Mouse (Mus musculus) kidney, postnatal 36 days (tissue): ENCODE measurements around the gene Ctu2.

Experiments
- DNase-seq, 2 experiments: peaks; one replicate each; pipeline ENCODE4 v3.0.0; 2021 to 2022; ENCODE audit warnings: mixed read lengths in 2 of 2

Ctu2 gene

DNA sequence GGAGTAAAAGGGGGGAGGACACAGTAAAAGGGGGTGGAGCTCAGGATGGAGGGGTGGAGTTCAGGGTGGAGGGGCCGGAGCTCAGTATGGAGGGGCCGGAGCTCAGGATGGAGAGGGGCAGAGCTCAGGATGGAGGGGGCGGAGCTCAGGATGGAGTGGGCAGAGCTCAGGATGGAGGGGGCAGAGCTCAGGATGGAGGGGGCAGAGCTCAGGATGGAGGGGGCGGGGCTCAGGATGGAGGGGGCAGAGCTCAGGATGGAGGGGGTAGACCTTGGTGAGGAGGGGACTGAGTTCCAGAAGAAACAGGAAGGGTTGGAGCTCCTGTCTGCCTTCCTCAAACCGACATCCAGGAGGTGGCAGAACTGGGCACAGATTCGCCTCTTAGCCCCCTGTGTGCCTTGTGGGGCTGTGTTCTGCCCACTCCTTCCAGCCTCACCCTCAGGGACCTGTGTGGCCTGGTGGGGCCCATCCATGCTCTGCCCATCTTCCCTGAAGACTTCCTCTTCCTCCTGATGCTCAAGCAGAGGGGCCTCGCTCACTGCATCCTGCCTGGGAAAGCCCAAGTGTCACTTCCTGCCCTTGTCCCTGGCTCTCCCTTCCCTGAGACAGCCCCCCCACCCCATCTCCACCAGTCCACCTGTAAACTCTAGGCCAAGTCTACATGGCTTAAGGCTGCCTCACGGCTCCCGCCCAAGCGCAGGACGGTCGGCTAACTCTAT is 21.2 kb downstream of the Ctu2 start:
- peak; percentile 42 to 69 for DNase-seq

DNA sequence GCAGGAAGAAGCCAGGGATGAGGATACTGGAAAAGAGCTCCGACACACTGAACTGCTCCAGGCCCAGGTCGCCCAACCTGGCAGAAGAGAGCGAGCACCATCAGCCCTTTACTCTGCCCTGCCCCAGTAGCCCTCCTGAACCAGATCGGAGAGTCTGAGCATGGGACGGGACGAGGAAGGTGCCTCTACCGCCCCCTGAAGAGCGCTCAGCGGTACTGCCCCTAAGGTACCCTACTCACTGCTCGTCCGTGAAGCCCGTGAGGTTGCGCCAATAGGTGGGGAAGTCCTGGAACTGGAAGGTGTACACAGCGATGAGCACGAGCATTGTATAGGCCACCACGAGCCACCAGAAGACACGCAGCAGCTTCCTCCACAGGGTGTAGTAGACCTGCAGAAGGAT is 22.0 kb downstream of the Ctu2 start:
- no peak for DNase-seq

DNA sequence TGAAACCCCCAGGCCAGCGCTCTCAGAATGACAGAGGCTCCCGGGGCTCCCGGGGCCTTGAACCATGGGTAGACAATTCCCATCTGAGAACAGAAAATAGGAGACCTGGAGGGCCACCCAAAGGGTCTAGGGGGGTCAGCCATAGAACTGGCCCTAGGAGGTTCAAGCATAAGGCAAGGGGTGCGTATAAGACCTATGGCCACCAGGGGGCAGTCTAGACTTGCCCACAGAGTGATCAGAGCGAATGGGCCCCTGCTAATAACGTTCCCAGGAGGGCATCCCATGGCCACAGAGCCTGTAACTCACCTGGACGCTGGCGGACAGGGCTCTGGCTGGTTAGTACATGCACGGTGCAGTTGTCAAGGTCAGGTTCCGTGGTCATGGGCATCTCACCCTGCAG is 24.9 kb downstream of the Ctu2 start:
- peak; percentile 81 to 90 for DNase-seq

DNA sequence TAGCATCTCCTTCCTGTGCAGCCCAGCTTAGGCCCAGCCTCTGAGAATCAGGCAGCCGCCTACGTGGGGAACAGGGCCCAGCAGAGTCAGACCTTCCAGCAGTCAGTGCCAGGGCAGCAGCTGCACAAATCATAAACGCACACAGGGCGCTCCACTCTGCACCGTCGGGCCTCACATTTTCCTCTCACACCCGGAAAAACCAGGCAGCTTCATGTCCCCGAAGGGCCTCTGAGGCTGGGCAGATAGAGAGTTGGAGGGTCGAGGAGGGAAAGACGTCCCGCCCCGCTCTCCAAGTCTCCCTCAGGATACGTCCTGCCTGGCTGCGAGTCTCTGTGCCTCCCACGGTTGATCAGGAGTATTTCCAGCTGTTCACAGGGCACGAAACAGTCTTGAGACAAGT is 35.6 kb downstream of the Ctu2 start:
- DNase-seq = no peak

DNA sequence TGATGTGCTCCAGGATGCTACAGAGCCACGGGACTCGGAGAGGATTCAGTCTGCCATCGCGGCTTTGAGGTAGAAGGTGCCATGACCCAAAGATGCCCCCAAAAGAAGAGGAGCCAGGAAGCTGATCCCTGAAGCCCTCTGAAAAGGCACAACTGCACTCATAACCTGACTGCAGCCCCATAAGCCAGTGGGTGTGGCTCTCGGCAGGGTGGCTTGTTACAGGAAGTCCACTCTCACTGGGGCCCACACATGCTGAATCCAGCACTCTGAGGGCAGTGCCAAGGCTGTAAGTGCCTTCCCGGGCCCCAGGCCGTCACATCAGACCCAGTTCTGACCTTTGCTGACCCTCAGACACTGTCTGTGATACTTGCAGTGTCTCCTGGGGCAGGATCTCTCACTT is 36.4 kb downstream of the Ctu2 start:
- no peak for DNase-seq

DNA sequence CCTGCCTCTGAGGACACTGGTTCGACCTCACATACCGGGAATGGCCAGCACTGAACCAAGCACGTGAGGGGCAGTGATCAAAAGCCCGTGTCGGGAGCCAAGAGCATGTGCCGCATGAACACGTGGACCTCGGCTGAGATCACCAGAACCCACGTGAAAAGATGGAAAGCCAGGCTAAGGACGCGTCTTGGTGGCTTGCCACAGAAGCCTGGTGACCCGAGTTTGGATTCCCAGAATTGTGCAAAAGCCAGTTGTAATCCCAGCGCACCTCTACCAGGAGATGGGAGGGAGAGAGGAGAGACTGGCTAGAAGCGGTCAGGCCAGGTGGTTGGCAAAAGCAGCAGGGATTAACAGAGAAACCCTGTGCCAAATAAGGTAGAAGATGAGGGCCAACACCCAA is 39.8 kb downstream of the Ctu2 start:
- DNase-seq = peak; percentile 46 to 56

DNA sequence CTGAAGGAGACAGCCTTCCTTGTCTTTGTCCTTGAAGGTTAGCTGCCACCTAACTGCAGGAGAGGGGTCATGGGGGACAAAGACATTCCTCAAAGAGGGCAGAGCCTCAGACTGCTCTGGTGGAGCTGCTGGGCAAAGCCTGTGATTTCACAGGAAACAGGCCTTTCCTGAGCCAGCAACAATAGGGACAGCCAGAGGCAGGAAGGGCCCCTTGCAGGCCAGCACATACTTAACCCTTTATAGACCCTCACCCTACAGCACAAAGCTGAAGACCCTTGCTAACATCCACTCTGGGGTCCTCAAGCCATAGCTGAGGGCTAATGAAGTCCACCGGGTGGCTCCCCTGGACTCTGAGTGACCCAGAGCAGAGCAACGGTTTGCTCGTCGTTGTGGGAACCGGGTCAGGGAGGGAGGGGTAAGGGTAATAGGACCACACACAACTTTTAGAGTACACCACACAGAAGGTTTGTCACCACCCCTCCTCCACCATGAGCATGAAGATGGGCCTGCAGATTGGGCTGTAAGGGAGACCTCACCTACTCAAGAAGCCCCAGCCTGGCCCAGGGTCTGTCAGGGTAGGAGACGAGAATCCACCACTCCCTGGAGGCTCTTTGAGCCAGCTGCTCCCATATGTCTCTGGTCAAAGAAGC is 41.7 kb downstream of the Ctu2 start:
- DNase-seq = peak; percentile 56 to 73

DNA sequence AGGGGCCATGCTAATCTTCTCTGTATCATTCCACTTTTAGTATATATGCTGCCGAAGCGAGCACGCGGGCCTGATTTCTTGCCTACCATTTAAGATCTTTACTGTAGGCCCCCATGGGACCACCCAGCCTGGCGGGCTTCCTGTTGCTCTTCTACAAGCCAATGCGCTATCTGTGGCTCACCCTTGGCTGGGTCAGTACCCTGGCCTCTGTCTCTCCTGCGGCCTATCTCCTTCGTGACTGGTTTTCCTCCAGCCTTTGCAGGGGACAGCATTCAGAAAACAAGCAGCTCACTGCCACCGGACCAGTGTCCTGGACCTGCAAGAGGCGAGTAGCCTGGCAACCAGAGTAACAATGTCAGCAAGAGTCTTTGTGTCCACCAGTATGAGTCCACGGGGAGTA is 44.7 kb downstream of the Ctu2 start:
- no peak for DNase-seq

DNA sequence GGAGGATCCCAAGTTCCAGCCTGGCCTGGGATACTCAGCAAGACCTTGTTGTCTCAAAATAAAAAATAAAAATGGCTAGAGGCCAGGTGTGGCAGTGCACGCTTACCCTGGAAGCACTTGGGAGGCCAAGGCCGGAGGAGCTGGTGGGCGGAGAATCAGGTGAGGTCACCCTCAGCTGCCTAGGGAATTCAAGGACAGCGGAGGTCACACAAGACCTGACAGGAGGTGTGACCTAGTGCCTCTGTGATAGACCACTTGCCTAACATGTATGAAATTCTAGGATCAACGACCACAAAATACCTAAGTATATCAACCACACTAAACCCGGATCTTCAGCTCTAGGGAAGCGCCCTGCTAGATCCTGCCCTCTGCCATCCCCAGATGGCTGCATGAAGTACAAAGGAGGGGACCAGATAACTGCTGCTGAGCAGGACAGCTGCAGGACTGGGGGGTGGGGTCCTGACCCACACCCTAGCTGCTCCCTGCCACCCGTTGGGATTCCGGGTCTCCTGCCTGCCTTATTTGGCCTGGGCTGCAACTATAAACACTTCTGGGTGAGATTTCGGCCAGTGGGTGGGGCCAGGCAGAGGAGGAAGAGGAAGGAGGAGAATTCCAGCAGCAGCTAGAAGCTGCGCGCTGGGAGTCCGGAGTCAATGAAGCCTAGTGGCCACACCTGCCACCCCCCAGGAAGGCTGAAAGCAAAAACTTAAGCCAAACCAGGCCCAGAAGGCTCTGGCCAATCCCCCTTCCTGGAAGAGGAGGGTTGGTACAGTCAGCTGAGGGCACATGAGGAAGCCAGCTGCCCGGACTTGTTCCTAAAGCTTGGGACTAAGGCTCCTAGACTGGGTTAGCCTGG is 47.1 kb downstream of the Ctu2 start:
- peak; percentile 88 to 94 for DNase-seq

DNA sequence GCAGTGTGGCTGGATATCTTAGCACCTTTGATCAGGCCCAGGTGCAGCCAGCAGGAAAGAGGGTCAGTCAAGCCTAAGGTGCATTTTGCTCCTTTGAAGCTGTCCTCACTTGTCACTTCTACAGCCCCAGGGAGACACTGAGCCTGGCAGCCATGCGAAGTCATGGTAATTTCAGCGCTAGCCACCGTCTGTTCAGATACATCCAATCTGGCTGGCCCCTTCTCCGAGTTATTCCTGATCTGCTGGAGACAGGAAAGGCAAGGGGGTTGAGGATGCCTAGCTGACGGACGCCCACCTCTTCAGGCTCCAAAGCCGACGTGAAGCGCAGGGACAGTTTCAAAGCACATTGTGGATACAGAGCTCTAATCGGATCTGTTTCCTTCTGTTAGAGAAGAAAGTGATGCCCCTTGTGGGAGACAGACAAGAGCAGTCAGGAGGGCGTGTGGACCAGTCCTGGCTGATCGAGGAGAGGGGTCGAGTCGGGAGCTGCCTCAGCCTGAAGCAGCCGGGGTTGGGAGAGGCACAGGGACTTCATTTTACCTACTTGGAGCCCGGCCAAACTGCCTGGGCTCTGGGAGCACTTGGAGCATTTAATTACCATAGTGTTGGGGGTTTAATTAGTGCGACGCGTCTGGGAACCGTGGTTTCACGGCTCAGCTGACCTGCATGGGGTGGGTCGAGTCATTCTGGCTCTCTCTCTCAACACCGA is 47.9 kb downstream of the Ctu2 start:
- peak; percentile 78 to 80 for DNase-seq

DNA sequence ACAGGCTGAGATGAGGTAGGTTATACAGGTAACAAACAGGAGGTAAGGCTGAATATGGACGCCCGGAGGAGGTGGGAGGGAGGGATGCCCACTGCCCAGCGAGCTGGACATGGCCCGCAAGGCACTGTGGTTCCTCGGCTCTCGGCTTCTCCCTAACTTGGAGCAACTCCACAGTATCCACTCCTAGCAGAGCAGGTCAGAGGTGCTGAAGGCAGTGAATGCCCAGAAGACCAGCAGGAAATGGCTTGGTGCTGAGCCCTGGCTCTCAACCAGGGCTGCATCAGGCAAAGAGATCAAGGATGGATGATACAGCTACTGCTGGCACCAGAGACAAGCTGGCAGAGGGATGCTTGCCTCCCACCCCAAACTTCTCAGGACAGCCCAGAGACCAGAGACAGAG is 48.6 kb downstream of the Ctu2 start:
- peak; percentile 31 to 45 for DNase-seq

DNA sequence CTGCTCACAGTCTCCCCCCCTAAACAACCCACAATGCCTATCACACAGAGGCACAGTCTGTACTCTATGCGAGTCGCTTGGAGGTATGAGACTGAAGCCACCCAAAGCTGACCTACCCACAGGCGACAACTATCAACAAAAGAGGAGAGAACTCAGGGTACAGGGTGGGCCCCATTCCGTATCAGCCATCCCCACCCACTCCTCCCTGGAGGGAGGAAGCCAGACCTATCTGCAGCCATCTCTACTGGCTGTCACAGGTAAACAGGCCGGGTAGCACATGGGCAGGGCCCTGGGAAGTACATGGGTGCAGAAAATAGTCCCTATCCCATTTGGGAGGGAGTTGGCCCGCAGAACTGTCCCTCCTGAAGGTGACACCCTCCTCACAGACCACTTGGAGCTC is 49.1 kb downstream of the Ctu2 start:
- DNase-seq = no peak

DNA sequence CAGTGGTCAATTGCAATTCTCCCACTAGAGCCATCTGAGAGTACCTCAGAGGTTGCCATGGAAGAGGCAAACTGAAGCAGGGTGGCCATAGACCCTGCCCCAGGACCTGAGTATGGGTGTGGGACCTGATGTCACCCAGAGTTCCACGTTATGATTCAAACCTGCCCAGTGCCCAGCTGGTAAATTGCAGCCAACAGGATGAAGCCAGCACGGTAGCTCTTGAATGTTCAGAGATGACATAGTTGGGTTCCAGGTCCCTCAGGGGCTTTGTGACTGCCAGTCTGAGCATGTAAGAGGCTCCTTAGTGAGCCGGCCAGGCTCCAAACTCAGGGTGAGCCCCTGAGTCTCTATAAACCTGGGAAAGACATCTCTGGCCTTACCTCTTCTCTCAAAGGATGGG is 50.1 kb downstream of the Ctu2 start:
- no peak for DNase-seq

DNA sequence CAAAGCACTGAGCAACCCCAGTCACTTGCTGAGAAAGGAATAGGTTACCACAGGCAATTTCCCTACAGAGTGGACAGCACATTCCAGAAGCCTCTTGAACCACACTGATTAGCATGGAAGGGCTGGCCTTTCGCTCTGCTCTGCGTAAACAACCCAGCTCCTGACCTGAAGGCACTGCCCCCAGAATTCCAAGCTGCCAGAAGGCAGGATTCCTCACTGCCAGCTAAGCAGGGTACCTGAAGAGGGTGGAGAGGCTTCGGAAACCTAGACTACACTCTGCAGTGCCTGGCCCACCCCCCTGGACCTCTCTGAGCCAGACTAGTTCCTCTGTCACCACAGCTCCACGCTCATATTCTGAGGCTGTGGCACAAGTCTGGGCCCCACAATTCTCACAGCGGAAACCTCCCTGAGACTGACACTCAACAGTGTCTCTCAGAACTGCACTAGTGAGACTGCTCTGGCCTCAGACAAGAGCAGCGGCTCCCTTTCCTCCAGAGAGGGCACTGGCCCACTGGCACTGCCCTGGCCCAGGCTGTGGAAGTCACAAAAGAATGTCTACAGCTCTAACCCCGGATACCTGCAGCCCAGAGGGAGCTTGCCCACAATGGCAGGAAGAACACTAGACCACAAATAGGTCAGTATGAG is 50.7 kb downstream of the Ctu2 start:
- peak; percentile 76 to 89 for DNase-seq

DNA sequence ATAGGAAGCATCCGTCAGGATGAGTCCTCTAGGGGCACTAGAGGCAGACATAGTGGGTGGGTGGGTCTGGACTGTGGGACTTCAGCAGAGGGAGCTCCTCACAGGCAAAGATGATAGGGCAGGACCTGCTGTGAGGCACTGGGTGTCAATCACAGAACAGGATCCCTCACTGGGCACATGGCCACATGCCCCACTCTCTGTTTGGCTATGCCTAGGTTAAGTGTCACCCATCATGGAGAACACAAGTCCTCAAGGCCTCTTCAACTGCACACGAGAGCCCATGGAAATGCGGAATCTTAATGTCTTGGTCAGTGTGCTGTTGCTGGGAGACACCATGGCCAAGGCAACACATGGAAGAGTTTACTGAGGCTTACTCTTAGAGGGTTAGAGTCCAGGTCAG is 52.0 kb downstream of the Ctu2 start:
- no peak for DNase-seq

DNA sequence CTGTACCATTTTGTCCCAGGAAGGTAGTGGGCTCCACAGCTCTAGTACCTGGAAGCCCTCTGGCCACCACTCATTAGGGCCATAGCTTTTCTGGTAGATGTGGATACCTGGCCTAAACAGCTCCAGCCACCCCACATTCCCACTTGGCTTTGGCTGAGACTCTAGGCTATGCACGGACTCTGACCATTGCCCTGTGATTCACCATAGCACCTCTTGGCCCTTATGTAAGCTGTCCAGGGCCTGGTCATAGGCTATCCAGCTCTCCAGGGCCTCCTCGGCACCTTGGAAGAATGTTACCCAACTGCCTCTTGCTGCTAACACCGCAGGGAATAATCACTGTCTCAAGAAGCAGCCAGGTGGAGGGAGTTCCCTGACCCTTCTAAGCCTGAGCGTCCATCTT is 53.2 kb downstream of the Ctu2 start:
- peak; percentile 78 to 93 for DNase-seq

DNA sequence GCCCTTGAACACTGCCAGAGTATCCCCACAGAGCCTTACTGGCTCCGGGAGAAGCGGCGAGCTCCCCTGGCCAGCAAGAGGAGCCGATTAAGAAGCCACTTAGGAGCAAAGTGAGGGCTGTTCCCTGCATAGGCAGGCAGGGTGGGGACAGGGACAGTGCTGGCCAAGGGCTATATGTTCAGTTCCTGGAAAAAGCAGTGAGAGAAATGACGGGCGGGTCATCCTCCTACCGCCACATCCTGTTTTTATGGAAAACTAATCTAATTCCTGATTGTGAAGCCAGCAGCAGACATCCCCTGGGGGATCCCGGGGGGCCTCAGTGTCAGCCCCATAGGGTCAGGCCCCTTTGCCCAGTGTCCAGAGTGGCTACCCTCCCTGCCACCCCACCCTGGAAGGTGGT is 55.4 kb downstream of the Ctu2 start:
- no peak for DNase-seq
